Mouse (Mus musculus) intestine, embryonic 15.5 days (tissue): ENCODE measurements around the gene Gm27021. TPM values are rescaled to one million over a fixed set of nuclear protein-coding genes. Genes with fewer than 3 reads are reported as not detected.

Experiments
- ATAC-seq: fragments of 200-750 bp; cut with Nextera tagmentation; 2 replicates; pipeline ENCODE4 v1.8.0; 2017; ENCODE audit warnings: moderate TSS enrichment, moderate library complexity
- H3K27ac ChIP-seq: fragments of 300-500 bp; sonication (generic); 2 replicates; pipeline ENCODE4 v1.5.1; 2015; ENCODE audit warnings: mild to moderate bottlenecking, inconsistent platforms
- H3K27me3 ChIP-seq: fragments of 300-500 bp; sonication (generic); replicated peaks from 2 replicates; pipeline ENCODE4 v1.6.1; 2015; ENCODE audit warnings: inconsistent platforms
- H3K36me3 ChIP-seq: fragments of 300-500 bp; sonication (generic); 2 replicates; pipeline ENCODE4 v1.6.1; 2015; ENCODE audit warnings: inconsistent platforms
- H3K4me1 ChIP-seq: fragments of 300-500 bp; sonication (generic); replicated peaks from 2 replicates; pipeline ENCODE4 v1.6.1; 2015; ENCODE audit warnings: inconsistent platforms
- H3K4me2 ChIP-seq: fragments of 300-500 bp; sonication (generic); replicated peaks from 2 replicates; pipeline ENCODE4 v1.6.1; 2015; ENCODE audit warnings: mild to moderate bottlenecking, inconsistent platforms
- H3K4me3 ChIP-seq: fragments of 300-500 bp; sonication (generic); replicated peaks from 2 replicates; pipeline ENCODE4 v1.5.1; 2015; ENCODE audit warnings: inconsistent platforms
- H3K9ac ChIP-seq: fragments of 300-500 bp; sonication (generic); 2 replicates; pipeline ENCODE4 v1.6.1; 2015; ENCODE audit warnings: inconsistent platforms
- H3K9me3 ChIP-seq: fragments of 300-500 bp; sonication (generic); 2 replicates; pipeline ENCODE4 v1.6.1; 2016; ENCODE audit warnings: inconsistent platforms
- WGBS: fragments of 180-500 bp; shearing (Covaris S2); methylation state at CpG from one replicate; pipeline ENCODE4 v1.1.7; 2015; 5-methylcytosine and 5-hydroxymethylcytosine counted together
- polyA plus RNA-seq: library from polyadenylated mRNA; unstranded; fragments of >200 nt; fragmentation: Nextera tagmentation; extraction: Ambion mirVana; gene quantifications from 2 replicates; pipeline ENCODE4 v1.2.1, GENCODE M21; 2015

Gm27021 gene
- polyA plus RNA-seq, 1 experiment from 2014 or later: 2.2 TPM

DNA sequence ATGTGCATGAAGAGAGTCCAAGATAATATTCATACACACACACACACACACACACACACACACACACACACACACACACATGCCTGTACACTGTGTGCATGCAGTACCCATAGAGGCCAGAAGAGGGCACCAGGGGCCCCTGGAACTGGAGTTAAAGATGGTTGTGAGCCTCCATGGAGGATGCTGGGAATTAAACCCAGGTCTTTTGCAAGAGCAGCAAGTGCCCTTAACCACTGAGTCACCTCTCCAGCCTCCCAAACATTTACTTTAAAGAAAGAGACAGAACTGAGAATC, 30.0 kb upstream of the Gm27021 start:
- Histone ChIP-seq H3K27me3 (no peaks in the 10 kb centered on the region), H3K9me3 (no peaks in the 10 kb centered on the region), H3K9ac (no peak overlapping the region), H3K4me2 (no peak overlapping the region), H3K4me1 (peaks cover 42% of the 10 kb centered on the region), H3K27ac (peak overlapping the region; percentile 57; the same call in 1 of the 2 replicates), H3K4me3 (no peak overlapping the region), H3K36me3 (no peaks in the 10 kb centered on the region)
- no peak for ATAC-seq

DNA sequence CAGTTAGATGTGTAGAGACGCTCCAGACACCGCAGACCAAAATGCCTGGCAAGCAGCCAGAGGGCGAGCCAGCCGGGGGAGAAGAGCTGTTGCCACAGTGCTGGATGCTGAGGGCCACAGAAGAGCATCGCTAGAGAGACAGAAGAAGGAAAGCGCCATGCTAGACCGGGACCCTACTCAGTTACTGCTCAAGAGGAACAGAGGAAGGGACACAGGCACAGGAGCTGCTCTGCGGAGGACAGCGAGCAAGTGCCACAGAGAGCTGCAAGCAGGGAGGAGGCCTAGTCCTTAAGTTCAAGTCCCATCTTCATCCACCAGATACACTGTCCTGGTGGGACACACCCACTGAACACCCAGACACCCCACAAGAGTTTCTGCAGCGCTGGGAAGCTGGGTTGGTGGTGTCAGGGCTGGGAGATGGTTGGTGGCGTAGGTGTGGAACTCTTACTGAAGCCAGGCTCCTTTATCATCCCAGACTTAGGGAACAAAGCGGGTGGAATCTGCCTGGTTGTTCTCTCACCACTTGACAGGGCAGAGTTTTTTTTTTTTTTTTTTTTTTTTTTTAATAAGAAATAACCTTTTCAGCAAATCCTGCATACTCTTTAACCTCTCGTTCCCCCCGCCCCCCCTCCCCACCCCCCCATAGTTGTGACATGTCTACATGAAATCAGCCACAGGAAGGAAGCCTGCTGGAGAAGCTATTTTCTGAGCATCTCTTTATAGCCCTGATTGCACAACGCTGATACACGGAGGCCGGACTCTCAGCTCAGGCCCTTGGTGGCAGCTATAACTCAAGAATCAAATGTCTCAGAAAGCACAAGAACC, 29.5 kb upstream of the Gm27021 start:
- H3K36me3 ChIP-seq: no peaks in the 10 kb centered on the region
- no peak for ATAC-seq
- H3K27me3 ChIP-seq: no peaks in the 10 kb centered on the region
- H3K4me1 ChIP-seq: peaks cover 46% of the 10 kb centered on the region
- WGBS: 50% methylated on average over 17 of the region's 17 CpGs
- no peak overlapping the region; the same call in 1 of the 2 replicates for H3K4me2 ChIP-seq
- H3K9ac ChIP-seq: no peak overlapping the region
- H3K4me3 ChIP-seq: no peak overlapping the region
- H3K9me3 ChIP-seq: no peaks in the 10 kb centered on the region
- H3K27ac ChIP-seq: peak overlapping the region; percentile 79

DNA sequence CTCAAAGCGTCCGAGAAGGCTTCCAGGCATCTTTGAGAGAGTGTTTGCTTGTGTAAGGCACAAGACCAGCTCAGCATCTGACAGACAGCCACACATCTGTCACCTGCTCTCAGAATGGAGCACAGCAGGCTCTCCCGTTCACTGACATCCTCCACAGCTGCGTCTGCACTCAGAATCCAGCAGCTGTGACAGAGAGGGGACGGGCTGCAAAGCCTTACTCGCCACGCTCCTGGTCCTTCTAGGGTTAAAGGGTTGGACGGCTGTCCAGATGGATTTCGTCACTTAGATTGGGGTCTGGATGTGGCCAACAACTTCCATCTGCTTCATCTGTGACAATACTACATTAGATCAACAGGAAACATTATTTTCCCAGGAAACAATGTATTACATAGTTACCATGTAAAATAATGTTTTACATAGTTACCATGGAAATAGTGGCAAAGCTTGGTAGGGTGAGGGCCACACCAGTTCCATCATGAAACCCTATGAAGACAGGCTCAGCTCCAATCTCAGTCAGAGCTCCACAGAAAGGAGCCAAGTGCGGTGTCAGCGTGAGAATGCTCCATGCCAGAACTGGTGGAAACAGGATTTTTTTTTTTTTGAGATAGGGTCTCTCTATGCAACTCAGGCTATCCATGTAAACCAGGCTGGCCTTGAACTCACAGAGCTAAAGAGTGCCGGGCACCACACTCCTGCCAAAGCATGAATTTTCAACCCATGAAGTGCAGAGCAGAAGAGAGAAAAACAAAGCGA, 28.7 kb upstream of the Gm27021 start:
- WGBS: 36% methylated on average over 13 of the region's 13 CpGs
- H3K4me2 ChIP-seq: no peak overlapping the region; the same call in 1 of the 2 replicates
- no peak overlapping the region for H3K4me3 ChIP-seq
- H3K9me3 ChIP-seq: no peaks in the 10 kb centered on the region
- no peak overlapping the region for H3K9ac ChIP-seq
- peak overlapping the region; percentile 79 for H3K27ac ChIP-seq
- no peaks in the 10 kb centered on the region for H3K27me3 ChIP-seq
- H3K4me1 ChIP-seq: peaks cover 46% of the 10 kb centered on the region
- H3K36me3 ChIP-seq: no peaks in the 10 kb centered on the region
- no peak for ATAC-seq

DNA sequence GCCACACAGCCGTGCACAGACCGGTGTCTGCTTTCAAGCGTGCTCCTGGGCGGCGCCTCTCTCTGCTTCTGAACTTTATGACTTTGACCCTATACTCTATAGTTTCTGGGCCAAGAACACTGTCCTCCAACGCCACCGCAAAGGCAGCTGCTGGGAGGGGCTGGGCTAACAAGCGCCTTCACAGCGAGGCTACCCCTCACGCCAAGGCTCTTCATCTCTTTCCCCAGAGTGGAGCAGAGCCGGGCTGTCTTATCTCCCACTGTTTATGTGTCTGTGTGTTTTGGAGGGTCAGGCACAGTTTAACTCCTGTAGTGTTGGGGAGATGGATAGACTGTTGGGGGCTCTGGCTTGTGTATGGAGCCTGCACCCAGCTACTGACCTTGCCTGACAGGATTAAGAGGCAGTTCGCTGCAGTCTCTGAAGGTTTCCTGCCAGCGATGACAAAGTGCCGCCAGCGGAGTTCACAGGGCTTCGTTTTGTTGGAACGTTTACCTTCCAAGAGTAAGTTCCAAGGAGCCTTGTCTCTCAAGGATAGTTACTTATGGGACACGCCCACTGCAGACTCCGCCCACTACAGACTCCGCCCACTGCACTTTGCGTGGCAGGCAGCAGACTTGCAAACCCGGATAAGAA, 26.1 kb upstream of the Gm27021 start:
- Histone ChIP-seq H3K9me3 (no peaks in the 10 kb centered on the region), H3K36me3 (no peaks in the 10 kb centered on the region), H3K4me2 (peak overlapping the region; percentile 54), H3K9ac (0 out of 2 replicates have a peak overlapping the region, but pooled peaks have one; percentile 3), H3K4me3 (peak overlapping the region; percentile 9; the same call in 1 of the 2 replicates), H3K4me1 (peaks cover 44% of the 10 kb centered on the region), H3K27me3 (no peaks in the 10 kb centered on the region; the same call in 1 of the 2 replicates), H3K27ac (peak overlapping the region; percentile 87)
- WGBS: 12% methylated on average over 22 of the region's 22 CpGs
- ATAC-seq: peak; percentile 81

DNA sequence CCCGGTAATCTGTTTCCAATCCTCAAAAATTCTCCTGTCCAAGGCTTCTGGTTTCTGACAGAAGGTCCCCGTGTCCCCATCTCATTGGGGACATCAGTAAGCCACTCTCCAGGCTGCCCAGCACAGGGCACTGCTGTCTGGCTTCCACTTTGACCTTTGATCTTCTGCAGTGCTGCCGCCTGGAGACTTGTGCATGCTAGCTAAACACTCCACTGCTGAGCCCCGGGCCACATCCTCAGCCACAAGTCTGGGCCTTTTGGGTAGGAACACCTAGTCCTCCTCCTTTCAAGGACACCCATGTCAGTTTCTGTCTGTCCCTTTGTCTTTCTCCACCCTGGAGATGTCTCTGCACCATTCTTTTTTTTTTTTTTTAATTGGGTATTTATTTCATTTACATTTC, 25.1 kb upstream of the Gm27021 start:
- Histone ChIP-seq H3K27ac (peak overlapping the region; percentile 40; the same call in 1 of the 2 replicates), H3K4me1 (peaks cover 43% of the 10 kb centered on the region), H3K9ac (no peak overlapping the region), H3K9me3 (no peaks in the 10 kb centered on the region), H3K36me3 (no peaks in the 10 kb centered on the region), H3K27me3 (no peaks in the 10 kb centered on the region; the same call in 1 of the 2 replicates), H3K4me2 (no peak overlapping the region), H3K4me3 (no peak overlapping the region)
- WGBS: 47% methylated on average over 4 of the region's 4 CpGs
- peak; percentile 21; the same call in 1 of the 2 replicates for ATAC-seq

DNA sequence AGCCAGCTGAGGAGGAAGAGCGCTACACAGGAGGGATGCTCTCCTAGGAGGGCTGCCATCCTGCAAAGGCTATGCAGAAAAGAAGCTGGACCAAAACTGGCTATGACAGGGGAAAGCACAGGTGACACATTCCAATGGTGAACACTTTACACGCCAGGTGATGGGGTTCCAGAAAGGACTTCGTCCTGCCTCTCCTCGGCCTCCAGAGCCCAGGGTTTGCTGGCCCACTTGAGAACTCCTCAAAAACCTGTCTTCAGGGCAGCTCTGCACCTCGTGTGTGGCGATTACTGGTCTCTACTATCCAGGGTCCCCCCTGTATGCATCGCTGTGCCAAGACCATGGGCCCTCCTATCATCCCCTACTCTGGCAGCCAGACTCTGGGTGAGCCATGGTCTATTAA, 20.6 kb upstream of the Gm27021 start:
- ATAC-seq: no peak
- Histone ChIP-seq H3K9me3 (no peaks in the 10 kb centered on the region), H3K4me2 (no peak overlapping the region), H3K27ac (no peak overlapping the region), H3K4me1 (peaks cover 34% of the 10 kb centered on the region), H3K36me3 (no peaks in the 10 kb centered on the region), H3K4me3 (no peak overlapping the region), H3K9ac (no peak overlapping the region), H3K27me3 (no peaks in the 10 kb centered on the region; the same call in 1 of the 2 replicates)
- WGBS: 82% methylated on average over 7 of the region's 7 CpGs

DNA sequence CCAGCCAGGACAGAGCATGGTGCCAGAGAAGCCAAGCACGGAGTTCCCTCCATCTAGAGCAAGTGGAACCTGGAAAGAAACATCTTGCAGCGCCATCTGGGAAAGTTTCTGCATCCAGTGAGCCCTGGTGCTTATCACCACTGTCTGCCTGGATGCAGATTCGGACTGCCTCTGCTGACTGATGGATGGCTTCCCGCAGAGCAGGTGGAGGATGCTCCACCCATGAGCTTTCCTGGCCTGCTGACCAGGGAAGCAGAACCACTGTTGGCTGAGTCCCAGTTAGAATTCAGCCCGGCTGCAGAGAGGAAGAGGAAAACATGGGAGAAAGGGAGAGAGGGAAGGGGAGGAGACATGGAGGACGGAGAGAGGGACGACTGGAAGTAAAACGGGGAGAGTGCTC, 19.9 kb upstream of the Gm27021 start:
- Histone ChIP-seq H3K4me3 (no peak overlapping the region), H3K36me3 (no peaks in the 10 kb centered on the region), H3K27ac (no peak overlapping the region), H3K27me3 (no peaks in the 10 kb centered on the region; the same call in 1 of the 2 replicates), H3K4me2 (no peak overlapping the region), H3K4me1 (peaks cover 34% of the 10 kb centered on the region), H3K9me3 (no peaks in the 10 kb centered on the region), H3K9ac (no peak overlapping the region)
- WGBS: 57% methylated on average over 8 of the region's 8 CpGs
- no peak for ATAC-seq

DNA sequence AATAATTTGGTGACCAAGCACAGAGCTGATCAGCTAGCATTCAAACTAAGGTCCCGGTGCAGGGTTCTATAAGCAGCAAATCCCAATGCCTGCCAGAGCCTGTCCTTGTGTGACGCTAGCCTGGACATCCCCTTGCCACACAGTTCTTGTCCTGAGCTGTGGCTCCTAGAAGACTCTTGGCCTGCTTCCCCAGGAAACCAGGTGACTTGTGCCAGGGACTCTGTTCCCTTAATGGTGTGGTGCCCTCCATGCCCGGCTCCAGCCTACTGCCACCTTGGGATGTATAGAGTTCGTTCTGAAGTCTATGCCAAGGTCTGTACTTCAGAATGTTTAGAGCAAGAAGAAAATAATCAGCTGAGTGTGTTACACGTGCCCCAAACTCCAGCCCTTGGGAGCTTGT, 18.7 kb upstream of the Gm27021 start:
- Histone ChIP-seq H3K27ac (no peak overlapping the region), H3K36me3 (no peaks in the 10 kb centered on the region), H3K4me2 (no peak overlapping the region), H3K4me3 (no peak overlapping the region), H3K27me3 (no peaks in the 10 kb centered on the region; the same call in 1 of the 2 replicates), H3K9ac (no peak overlapping the region), H3K4me1 (peaks cover 30% of the 10 kb centered on the region), H3K9me3 (no peaks in the 10 kb centered on the region)
- WGBS: 80% methylated on average over 5 of the region's 5 CpGs
- no peak for ATAC-seq

DNA sequence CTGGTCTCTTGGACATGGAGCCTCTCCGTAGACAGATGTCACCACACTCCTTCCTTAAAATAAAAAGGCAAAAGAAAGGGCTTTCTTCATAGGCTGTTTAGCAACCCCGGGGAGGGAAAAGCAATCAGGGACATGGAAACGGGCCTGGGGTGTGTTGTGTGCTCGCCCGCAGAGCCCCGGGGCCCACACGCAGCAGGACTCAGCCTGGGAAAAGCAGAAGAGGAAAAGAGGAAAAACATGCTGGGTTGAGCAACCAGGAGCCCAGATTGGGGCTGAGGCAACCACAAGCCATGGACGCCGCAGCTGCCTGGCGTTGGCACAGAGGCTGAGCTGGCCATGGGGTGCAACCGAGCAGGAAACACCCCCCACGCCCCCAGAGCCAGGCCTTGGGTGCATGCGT, 18.2 kb upstream of the Gm27021 start:
- H3K27ac ChIP-seq: peak overlapping the region; percentile 85; the same call in 1 of the 2 replicates
- peaks cover 30% of the 10 kb centered on the region for H3K4me1 ChIP-seq
- H3K36me3 ChIP-seq: no peaks in the 10 kb centered on the region
- ATAC-seq: no peak
- WGBS: 83% methylated on average over 13 of the region's 13 CpGs
- H3K9ac ChIP-seq: no peak overlapping the region
- H3K27me3 ChIP-seq: no peaks in the 10 kb centered on the region; the same call in 1 of the 2 replicates
- H3K4me2 ChIP-seq: no peak overlapping the region
- H3K4me3 ChIP-seq: no peak overlapping the region
- no peaks in the 10 kb centered on the region for H3K9me3 ChIP-seq

DNA sequence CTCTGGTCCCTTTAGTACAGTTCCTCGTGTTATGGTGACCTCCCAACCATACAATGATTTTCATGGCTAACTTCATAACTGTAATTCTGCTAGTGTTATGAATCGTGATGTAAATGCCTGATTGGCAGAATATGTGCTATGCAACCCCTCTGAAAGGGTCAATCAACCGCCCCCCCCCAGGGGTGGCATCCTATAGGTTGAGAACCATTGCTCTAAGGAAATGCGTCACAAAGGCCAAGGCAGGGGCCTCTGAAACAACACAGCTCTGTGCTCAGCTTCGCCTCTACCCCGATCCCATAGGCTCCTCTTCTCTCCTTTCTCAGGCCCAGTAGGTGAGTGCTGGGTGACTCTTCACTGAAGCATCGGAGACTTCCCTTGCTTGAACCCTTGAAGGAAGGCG, 17.7 kb upstream of the Gm27021 start:
- H3K4me2 ChIP-seq: 0 out of 2 replicates have a peak overlapping the region, but pooled peaks have one; percentile 3
- no peaks in the 10 kb centered on the region for H3K9me3 ChIP-seq
- no peak overlapping the region for H3K4me3 ChIP-seq
- peak overlapping the region; percentile 85 for H3K27ac ChIP-seq
- ATAC-seq: no peak
- no peaks in the 10 kb centered on the region; the same call in 1 of the 2 replicates for H3K27me3 ChIP-seq
- no peak overlapping the region for H3K9ac ChIP-seq
- H3K4me1 ChIP-seq: peaks cover 30% of the 10 kb centered on the region
- H3K36me3 ChIP-seq: no peaks in the 10 kb centered on the region
- 82% methylated on average over 8 of the region's 8 CpGs for WGBS

DNA sequence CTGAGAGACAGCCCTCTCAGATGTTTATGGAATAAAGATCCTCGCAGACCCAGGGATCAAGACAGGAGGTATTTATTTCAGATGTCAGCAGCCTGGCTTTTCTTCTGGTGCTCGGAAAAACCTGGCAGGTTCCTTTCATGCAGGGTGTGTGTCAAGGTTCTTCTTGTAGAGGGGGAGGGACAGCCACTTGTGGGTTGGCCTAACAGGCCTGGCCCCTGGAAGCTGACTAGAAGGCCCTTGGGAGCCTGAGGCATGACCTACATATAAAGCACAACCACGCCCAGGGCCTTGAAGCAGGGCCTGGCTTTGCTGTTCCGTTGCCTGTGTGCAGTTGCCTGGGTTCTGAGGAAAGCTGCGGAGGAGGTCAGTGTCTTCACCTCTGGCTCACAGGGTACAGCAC, 17.2 kb upstream of the Gm27021 start:
- Histone ChIP-seq H3K36me3 (no peaks in the 10 kb centered on the region), H3K4me2 (0 out of 2 replicates have a peak overlapping the region, but pooled peaks have one; percentile 3), H3K9me3 (no peaks in the 10 kb centered on the region), H3K4me3 (no peak overlapping the region), H3K27ac (peak overlapping the region; percentile 85), H3K9ac (no peak overlapping the region), H3K27me3 (no peaks in the 10 kb centered on the region; the same call in 1 of the 2 replicates), H3K4me1 (peaks cover 30% of the 10 kb centered on the region)
- peak; percentile 76 for ATAC-seq
- 30% methylated on average over 5 of the region's 5 CpGs for WGBS

DNA sequence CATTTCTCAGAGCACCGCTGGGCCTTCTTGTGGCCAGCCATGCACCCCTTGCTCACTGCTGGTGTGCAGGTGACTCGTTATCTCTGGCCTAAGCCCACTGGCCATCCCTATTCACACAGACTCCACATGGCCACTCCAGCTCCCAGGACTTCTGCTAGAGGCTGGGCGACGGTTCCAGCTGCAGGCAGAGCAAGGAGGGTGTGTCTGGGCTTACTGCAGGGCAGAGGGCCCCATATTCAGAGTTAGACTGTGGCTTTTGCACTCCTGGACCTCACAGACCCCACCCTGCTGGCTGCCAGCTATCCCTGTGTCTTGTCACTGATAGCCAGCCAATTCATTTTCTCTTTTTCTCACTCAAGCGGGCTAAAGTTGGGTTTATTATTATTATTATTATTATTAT, 16.2 kb upstream of the Gm27021 start:
- 51% methylated on average over 5 of the region's 5 CpGs for WGBS
- Histone ChIP-seq H3K27me3 (no peaks in the 10 kb centered on the region; the same call in 1 of the 2 replicates), H3K4me3 (no peak overlapping the region), H3K36me3 (no peaks in the 10 kb centered on the region), H3K27ac (peak overlapping the region; percentile 85), H3K4me1 (peaks cover 35% of the 10 kb centered on the region), H3K4me2 (peak overlapping the region; percentile 26; the same call in 1 of the 2 replicates), H3K9me3 (no peaks in the 10 kb centered on the region), H3K9ac (no peak overlapping the region)
- ATAC-seq: peak; percentile 69
